Mouse (Mus musculus): ENCODE measurements around the gene Tpm1. TPM values are rescaled to one million over a fixed set of nuclear protein-coding genes. Genes with fewer than 3 reads are reported as not detected.

The Tpm1 gene
- total RNA-seq (2023): 44.8 TPM

GRCm38 (mm10) chr9:67049086-67049824, at the start of gene Tpm1:
Gene Tpm1, minus strand, starts transcription at chr9:67049406.

GRCm38 (mm10) chr9:66975239-66975645, 74.0 kb downstream of the Tpm1 start, which contains the start of gene Lactb:
Gene Lactb, minus strand, starts transcription at chr9:66975484.

Other genes starting within 250 kb of the Tpm1 start
- 0.80 TPM for gene Aph1c, start 214.7 kb downstream of the Tpm1 start, total RNA-seq (2023)
- 49.8 TPM for gene Rab8b, start 129.7 kb downstream of the Tpm1 start, total RNA-seq (2023)
- gene Rps27l, start 103.3 kb downstream of the Tpm1 start, total RNA-seq (2023): 23.8 TPM
- 13.5 TPM for gene Lactb, start 73.9 kb downstream of the Tpm1 start, total RNA-seq (2023)

All from CD8-positive naive resting alpha-beta T cell, adult 57 days (primary cell).